Mouse (Mus musculus): Measurements from ENCODE around the gene Zswim9. TPM values are rescaled to one million over a fixed set of nuclear protein-coding genes. Genes with fewer than 3 reads are reported as not detected.

Zswim9 gene
- total and polyA plus RNA-seq, 2 experiments from 2014 or later = 8.2 to 15.3 TPM

DNA sequence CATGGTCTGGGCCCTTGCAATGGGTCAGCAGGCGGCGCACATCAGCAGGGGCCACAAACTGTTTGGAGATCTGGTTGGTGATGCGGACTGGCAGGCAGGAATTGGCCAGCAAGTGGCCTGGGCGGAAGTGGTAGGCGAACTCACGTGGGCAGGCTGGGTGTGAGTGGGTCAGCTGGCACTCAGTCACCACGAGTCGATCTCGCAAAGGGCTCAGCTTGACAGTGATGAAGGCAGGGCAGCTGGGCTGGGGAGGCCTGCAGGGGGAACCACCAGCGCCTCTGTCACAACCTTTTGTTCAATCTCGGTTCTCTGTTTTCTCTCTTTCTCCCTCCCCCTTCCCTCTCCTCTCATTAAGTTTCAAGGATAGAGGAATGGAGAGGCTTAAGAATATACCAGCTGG is 9.1 kb downstream of the Zswim9 start:
- H3K27me3 ChIP-seq (ENCODE audit: insufficient read depth, low read length) = no peaks in the 10 kb centered on the region
- no peak overlapping the region for H3K27ac ChIP-seq (ENCODE audit: low read depth, low read length)
- H3K4me2 ChIP-seq (ENCODE audit: low read depth) = no peak overlapping the region
- no peak for TF ChIP-seq CTCF (IDR thresholded peaks at IDR 0.05; ENCODE audit: low read depth)
- ATAC-seq (no peak), DNase-seq (no peak)
- no peak overlapping the region for H3K4me3 ChIP-seq (ENCODE audit: low read depth, low read length)
- no peaks in the 10 kb centered on the region for H3K9me3 ChIP-seq (ENCODE audit: low read length)
- 78% methylated on average over 11 of the region's 11 CpGs for WGBS
- H3K36me3 ChIP-seq (ENCODE audit: insufficient read depth) = peaks cover 4% of the 10 kb centered on the region
- no peaks in the 10 kb centered on the region for H3K4me1 ChIP-seq (ENCODE audit: insufficient read depth)
- no peak overlapping the region for H3K9ac ChIP-seq

DNA sequence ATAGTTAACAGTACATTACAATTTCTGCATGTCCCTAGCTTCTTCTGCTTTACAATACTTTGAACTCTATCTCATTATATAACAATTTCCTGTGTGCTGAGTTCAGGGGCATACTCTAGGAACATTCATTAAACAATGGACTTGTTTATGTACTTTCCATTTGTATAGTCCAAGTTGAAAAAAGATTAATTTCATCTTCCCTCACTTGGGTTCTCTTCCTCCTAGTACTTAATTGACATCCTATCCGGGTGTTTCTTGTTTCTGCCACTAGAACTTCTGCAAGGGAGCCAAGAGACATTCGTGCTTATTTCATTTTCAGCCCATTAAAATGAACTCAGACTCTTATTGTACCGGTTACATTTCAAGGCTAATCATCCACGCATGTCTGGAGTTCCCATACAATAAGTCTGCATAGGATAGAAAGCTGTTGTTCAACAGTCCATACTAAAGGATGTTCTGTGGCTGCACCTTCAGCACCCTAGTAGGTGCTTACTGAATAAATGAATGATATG is 9.7 kb downstream of the Zswim9 start:
- H3K4me2 ChIP-seq (ENCODE audit: low read depth) = no peak overlapping the region
- DNase-seq = no peak
- whole genome bisulfite sequencing = 92% methylated on average over 4 of the region's 4 CpGs
- no peak overlapping the region for H3K27ac ChIP-seq (ENCODE audit: low read depth, low read length)
- ATAC-seq = no peak
- H3K9me3 ChIP-seq (ENCODE audit: low read length) = no peaks in the 10 kb centered on the region
- peaks cover 2% of the 10 kb centered on the region for H3K36me3 ChIP-seq (ENCODE audit: insufficient read depth)
- H3K4me1 ChIP-seq (ENCODE audit: insufficient read depth) = no peaks in the 10 kb centered on the region
- H3K27me3 ChIP-seq (ENCODE audit: insufficient read depth, low read length) = no peaks in the 10 kb centered on the region
- no peak for TF ChIP-seq CTCF (IDR thresholded peaks at IDR 0.05; ENCODE audit: low read depth)
- H3K9ac ChIP-seq = no peak overlapping the region
- no peak overlapping the region for H3K4me3 ChIP-seq (ENCODE audit: low read depth, low read length)

DNA sequence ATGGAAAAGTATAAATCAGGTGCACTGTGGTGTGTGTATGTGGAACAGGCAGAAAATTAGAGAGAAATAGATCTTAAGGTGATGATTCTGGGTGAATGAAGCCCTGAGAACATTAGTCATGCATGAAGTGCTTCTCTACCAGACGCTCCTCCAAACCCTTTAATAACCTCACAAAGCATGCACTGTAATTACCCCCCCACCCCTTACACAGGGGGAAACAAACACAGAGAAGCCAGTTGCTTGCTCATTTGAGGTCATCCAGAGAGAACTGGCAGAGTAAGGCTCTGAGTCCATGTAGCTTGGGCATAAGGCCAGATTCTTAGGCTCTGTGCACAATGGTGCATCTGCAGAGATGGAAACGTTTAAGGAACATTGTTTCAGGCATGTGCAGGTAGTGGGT is 14.1 kb downstream of the Zswim9 start:
- no peaks in the 10 kb centered on the region for H3K4me1 ChIP-seq (ENCODE audit: insufficient read depth)
- DNase-seq = peak; percentile 4
- WGBS = 17% methylated on average over 2 of the region's 2 CpGs
- ATAC-seq = peak; percentile 45
- no peak for TF ChIP-seq CTCF (IDR thresholded peaks at IDR 0.05; ENCODE audit: low read depth)
- peaks cover 8% of the 10 kb centered on the region for H3K36me3 ChIP-seq (ENCODE audit: insufficient read depth)
- H3K9ac ChIP-seq = no peak overlapping the region
- no peaks in the 10 kb centered on the region for H3K27me3 ChIP-seq (ENCODE audit: insufficient read depth, low read length)
- no peak overlapping the region for H3K27ac ChIP-seq (ENCODE audit: low read depth, low read length)
- H3K4me3 ChIP-seq (ENCODE audit: low read depth, low read length) = no peak overlapping the region
- H3K4me2 ChIP-seq (ENCODE audit: low read depth) = no peak overlapping the region
- no peaks in the 10 kb centered on the region for H3K9me3 ChIP-seq (ENCODE audit: low read length)

DNA sequence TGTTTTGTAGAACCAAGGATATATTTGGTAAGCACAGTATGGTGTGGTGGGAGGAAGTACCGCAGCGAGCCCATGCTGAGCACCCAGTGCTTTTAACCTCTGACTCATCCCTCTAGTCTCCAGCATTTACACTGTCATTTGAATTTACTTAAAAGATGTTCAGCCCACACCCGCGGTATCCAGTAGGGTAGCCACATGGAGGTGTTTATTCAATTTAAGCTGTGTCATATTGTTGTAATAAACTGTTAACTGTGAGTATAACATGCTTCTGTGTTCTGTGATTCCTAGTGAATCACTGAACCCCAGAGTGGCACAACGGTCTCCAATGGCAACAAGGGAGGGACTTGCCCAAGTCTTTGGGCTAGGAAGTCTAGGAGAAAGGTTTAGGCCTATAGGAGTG is 14.7 kb downstream of the Zswim9 start:
- ATAC-seq (0 out of 2 replicates have a peak, but pooled peaks have one; percentile 30), DNase-seq (no peak)
- WGBS = 87% methylated on average over 5 of the region's 5 CpGs
- Histone ChIP-seq H3K27me3 (ENCODE audit: insufficient read depth, low read length) (no peaks in the 10 kb centered on the region), H3K27ac (ENCODE audit: low read depth, low read length) (no peak overlapping the region), H3K4me3 (ENCODE audit: low read depth, low read length) (no peak overlapping the region), H3K4me2 (ENCODE audit: low read depth) (no peak overlapping the region), H3K9me3 (ENCODE audit: low read length) (no peaks in the 10 kb centered on the region), H3K4me1 (ENCODE audit: insufficient read depth) (no peaks in the 10 kb centered on the region), H3K36me3 (ENCODE audit: insufficient read depth) (peaks cover 8% of the 10 kb centered on the region), H3K9ac (no peak overlapping the region)
- TF ChIP-seq CTCF (IDR thresholded peaks at IDR 0.05; ENCODE audit: low read depth) = no peak

DNA sequence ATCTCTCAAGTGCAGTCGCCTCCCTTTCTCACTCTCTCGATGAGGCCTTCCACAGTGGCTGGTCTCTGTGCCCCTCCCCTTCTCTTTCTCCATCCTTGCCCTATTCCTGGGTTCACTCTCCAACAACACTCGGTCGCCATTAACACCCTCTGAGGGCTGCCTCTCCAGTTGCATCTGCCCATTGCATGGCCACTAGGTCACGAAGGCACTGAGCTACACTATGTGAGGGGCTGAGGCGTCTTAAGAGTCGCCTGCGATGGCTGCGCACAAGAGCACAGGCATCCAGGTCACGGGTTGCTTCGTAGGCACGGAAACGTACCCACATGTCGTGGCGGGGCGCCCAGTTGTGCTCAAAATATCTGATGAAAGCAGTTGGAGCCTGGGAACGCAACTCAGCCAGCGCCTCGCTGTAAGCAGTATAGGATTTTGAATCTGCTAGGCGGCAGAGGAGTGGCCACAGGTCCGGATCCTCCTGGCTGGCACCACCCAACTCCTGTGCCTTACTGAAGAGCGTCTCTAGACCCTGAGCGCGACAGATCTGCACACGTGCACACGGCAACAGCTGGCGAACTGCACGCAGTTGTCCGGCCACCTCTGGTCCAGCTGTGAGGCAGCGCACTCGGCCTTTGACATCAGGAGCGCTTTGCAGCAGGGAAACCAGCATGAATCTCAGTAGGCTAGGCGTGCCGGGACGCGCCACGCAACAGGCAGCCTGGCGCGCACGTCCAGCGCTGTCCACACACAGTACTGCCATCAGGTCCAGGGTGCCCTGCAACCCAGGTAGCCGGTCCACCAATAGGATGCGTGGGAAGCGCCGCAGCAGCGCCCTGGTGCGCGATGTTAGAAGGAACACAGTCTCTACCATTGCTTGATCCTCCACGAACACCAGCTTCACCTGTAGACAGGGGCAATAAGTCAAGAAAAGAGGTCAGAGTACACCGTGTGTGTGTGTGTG is 17.5 kb downstream of the Zswim9 start:
- Histone ChIP-seq H3K4me3 (ENCODE audit: low read depth, low read length) (no peak overlapping the region), H3K4me2 (ENCODE audit: low read depth) (peak overlapping the region; percentile 15), H3K27ac (ENCODE audit: low read depth, low read length) (no peak overlapping the region), H3K27me3 (ENCODE audit: insufficient read depth, low read length) (no peaks in the 10 kb centered on the region), H3K9me3 (ENCODE audit: low read length) (no peaks in the 10 kb centered on the region), H3K9ac (no peak overlapping the region), H3K36me3 (ENCODE audit: insufficient read depth) (peaks cover 8% of the 10 kb centered on the region), H3K4me1 (ENCODE audit: insufficient read depth) (no peaks in the 10 kb centered on the region)
- peak; percentile 36 for ATAC-seq
- no peak for TF ChIP-seq CTCF (IDR thresholded peaks at IDR 0.05; ENCODE audit: low read depth)
- DNase-seq = no peak
- 55% methylated on average over 50 of the region's 50 CpGs for WGBS

DNA sequence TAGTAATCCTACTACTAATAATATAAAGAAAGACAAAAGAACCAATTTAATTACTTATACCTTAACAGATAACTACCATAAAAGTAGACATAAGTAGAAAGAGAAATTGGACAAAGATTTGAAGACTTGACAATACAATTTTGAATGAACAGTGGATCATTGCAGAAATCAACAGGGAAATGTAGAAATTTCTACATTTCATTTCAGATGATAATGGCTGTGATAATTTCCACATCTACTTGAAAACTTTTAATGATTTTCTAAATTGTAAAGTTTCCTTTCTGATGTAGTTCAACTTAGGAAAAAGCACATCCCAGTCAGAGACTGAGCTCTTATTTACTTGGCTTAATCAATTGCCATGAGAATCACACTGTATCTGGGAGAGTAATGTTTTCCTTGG is 65.8 kb downstream of the Zswim9 start, which contains the start of gene Vmn1r89:
TSS of gene Vmn1r89 (plus strand) at position 301 of the 400 bp plus-strand sequence.
- H3K4me1 ChIP-seq (ENCODE audit: insufficient read depth) = no peaks in the 10 kb centered on the region
- no peak for ATAC-seq
- TF ChIP-seq CTCF (IDR thresholded peaks at IDR 0.05; ENCODE audit: low read depth) = no peak

More for the DNA sequence above, 65.8 kb downstream of the Zswim9 start, which contains the start of gene Vmn1r89:
- Histone ChIP-seq H3K4me2 (ENCODE audit: low read depth) (no peak within 1 kb of the TSS), H3K9me3 (ENCODE audit: low read length) (no peaks in the 10 kb centered on the region), H3K4me3 (ENCODE audit: low read depth, low read length) (no peak within 1 kb of the TSS), H3K36me3 (ENCODE audit: insufficient read depth) (no peaks in the 10 kb centered on the region), H3K27ac (ENCODE audit: low read depth, low read length) (no peak within 1 kb of the TSS), H3K9ac (no peak within 1 kb of the TSS), H3K27me3 (ENCODE audit: insufficient read depth, low read length) (no peaks in the 10 kb centered on the region)
- no peak for DNase-seq

Other genes with a start within 250 kb of the Zswim9 start
- 131 and 160 TPM in 2 replicates for gene Chmp2a, start 243.9 kb downstream of the Zswim9 start, total RNA-seq (2014; rRNA removed)
- gene Chmp2a, start 243.9 kb downstream of the Zswim9 start, polyA plus RNA-seq (2015; fragmentation: Nextera tagmentation; extraction: Ambion mirVana) = 210 and 239 TPM in 2 replicates
- 336 and 344 TPM in 2 replicates for gene Ube2m, start 240.4 kb downstream of the Zswim9 start, total RNA-seq (2014; rRNA removed)
- gene Ube2m, start 240.4 kb downstream of the Zswim9 start, polyA plus RNA-seq (2015; fragmentation: Nextera tagmentation; extraction: Ambion mirVana) = 130 and 132 TPM in 2 replicates
- gene Mzf1, start 224.0 kb downstream of the Zswim9 start, total RNA-seq (2014; rRNA removed) = 11.8 and 15.1 TPM in 2 replicates
- gene Mzf1, start 224.0 kb downstream of the Zswim9 start, polyA plus RNA-seq (2015; fragmentation: Nextera tagmentation; extraction: Ambion mirVana) = 10.1 and 12.9 TPM in 2 replicates
- gene Vmn1r85, start 183.5 kb downstream of the Zswim9 start, total RNA-seq (2014; rRNA removed) = 0.14 and 0.23 TPM in 2 replicates
- 0.05 and 0.12 TPM in 2 replicates for gene Vmn1r85, start 183.5 kb downstream of the Zswim9 start, polyA plus RNA-seq (2015; fragmentation: Nextera tagmentation; extraction: Ambion mirVana)
- not detected in 2 replicates for gene Vmn1r86, start 158.8 kb downstream of the Zswim9 start, total RNA-seq (2014; rRNA removed)
- not detected in 2 replicates for gene Vmn1r86, start 158.8 kb downstream of the Zswim9 start, polyA plus RNA-seq (2015; fragmentation: Nextera tagmentation; extraction: Ambion mirVana)
- gene Vmn1r87, start 138.6 kb downstream of the Zswim9 start, total RNA-seq (2014; rRNA removed) = not detected in 2 replicates
- gene Vmn1r87, start 138.6 kb downstream of the Zswim9 start, polyA plus RNA-seq (2015; fragmentation: Nextera tagmentation; extraction: Ambion mirVana) = not detected in 2 replicates
- not detected in 2 replicates for gene Vmn1r88, start 119.2 kb downstream of the Zswim9 start, total RNA-seq (2014; rRNA removed)
- not detected in 2 replicates for gene Vmn1r88, start 119.2 kb downstream of the Zswim9 start, polyA plus RNA-seq (2015; fragmentation: Nextera tagmentation; extraction: Ambion mirVana)
- gene Vmn1r89, start 65.7 kb downstream of the Zswim9 start, total RNA-seq (2014; rRNA removed) = not detected in 2 replicates
- gene Vmn1r89, start 65.7 kb downstream of the Zswim9 start, polyA plus RNA-seq (2015; fragmentation: Nextera tagmentation; extraction: Ambion mirVana) = not detected in 2 replicates
- gene Lig1, start 1.4 kb downstream of the Zswim9 start, total RNA-seq (2014; rRNA removed) = 9.6 and 10.3 TPM in 2 replicates
- 20.3 and 26.2 TPM in 2 replicates for gene Lig1, start 1.4 kb downstream of the Zswim9 start, polyA plus RNA-seq (2015; fragmentation: Nextera tagmentation; extraction: Ambion mirVana)
- gene Pla2g4c, start 45.9 kb upstream of the Zswim9 start, total RNA-seq (2014; rRNA removed) = 0.46 and 0.48 TPM in 2 replicates
- 0.13 TPM in 1 of 2 replicates, not detected in the other for gene Pla2g4c, start 45.9 kb upstream of the Zswim9 start, polyA plus RNA-seq (2015; fragmentation: Nextera tagmentation; extraction: Ambion mirVana)
- gene Cabp5, start 119.4 kb upstream of the Zswim9 start, total RNA-seq (2014; rRNA removed) = not detected in 2 replicates
- not detected in 2 replicates for gene Cabp5, start 119.4 kb upstream of the Zswim9 start, polyA plus RNA-seq (2015; fragmentation: Nextera tagmentation; extraction: Ambion mirVana)
- gene Bsph1, start 172.1 kb upstream of the Zswim9 start, total RNA-seq (2014; rRNA removed) = not detected in 2 replicates
- not detected in 2 replicates for gene Bsph1, start 172.1 kb upstream of the Zswim9 start, polyA plus RNA-seq (2015; fragmentation: Nextera tagmentation; extraction: Ambion mirVana)

All from forebrain, postnatal 0 days (tissue).